Mouse (Mus musculus) MEL (cell line): ENCODE data around the gene Fcmr. TPM values are rescaled to one million over a fixed set of nuclear protein-coding genes. Genes with fewer than 3 reads are reported as not detected.

Source experiments
- DNase-seq: peaks from one replicate; pipeline ENCODE4 v3.0.0; 2011; ENCODE audit warnings: low read depth, low spot score
- H3K27ac ChIP-seq: 2 replicates; pipeline ENCODE4 v1.5.1; 2012; ENCODE audit warnings: low read depth, mild to moderate bottlenecking, control low read depth, low read length, moderate library complexity; ENCODE audit not compliant: control insufficient read depth
- H3K27me3 ChIP-seq, 2 experiments: fragments of 150-350 bp in 1 of 2; sonication (generic) in 1 of 2; 2 replicates each; pipeline ENCODE4 v1.6.1; 2012; ENCODE audit warnings: low read length in 2 of 2, mild to moderate bottlenecking in 2 of 2, improper control_type of control experiment in 1 of 2, moderate library complexity in 1 of 2; ENCODE audit not compliant: insufficient read depth in 2 of 2, control insufficient read depth in 1 of 2
- H3K36me3 ChIP-seq, 2 experiments: 2 replicates each; pipeline ENCODE4 v1.6.1; 2012 to 2014; ENCODE audit warnings: low read length in 2 of 2, improper control_type of control experiment in 1 of 2, inconsistent platforms in 1 of 2, mild to moderate bottlenecking in 1 of 2; ENCODE audit not compliant: insufficient read depth in 2 of 2, control insufficient read depth in 1 of 2
- H3K4me1 ChIP-seq, 2 experiments: fragments of 150-350 bp in 1 of 2; sonication (generic) in 1 of 2; 2 replicates each; pipeline ENCODE4 v1.6.1; 2012; ENCODE audit warnings: low read length in 2 of 2, improper control_type of control experiment in 1 of 2, mild to moderate bottlenecking in 1 of 2; ENCODE audit not compliant: insufficient read depth in 2 of 2, control insufficient read depth in 1 of 2
- H3K4me3 ChIP-seq, 2 experiments: fragments of 150-350 bp in 1 of 2; sonication (generic) in 1 of 2; 2 replicates each; pipeline ENCODE4 v1.5.1; 2012; ENCODE audit warnings: low read depth in 2 of 2, low read length in 2 of 2, mild to moderate bottlenecking in 2 of 2, moderate library complexity in 2 of 2, control low read depth in 1 of 2, improper control_type of control experiment in 1 of 2; ENCODE audit not compliant: control insufficient read depth in 1 of 2, insufficient read depth in 1 of 2
- H3K79me2 ChIP-seq: 2 replicates; pipeline ENCODE4 v1.6.1; 2012; ENCODE audit warnings: mild to moderate bottlenecking, low read length, moderate library complexity; ENCODE audit not compliant: control insufficient read depth, poor library complexity, insufficient read depth
- H3K9ac ChIP-seq: 2 replicates; pipeline ENCODE4 v1.6.1; 2012; ENCODE audit warnings: low read depth, mild to moderate bottlenecking, control low read depth, low read length, moderate library complexity; ENCODE audit not compliant: control insufficient read depth, poor library complexity, severe bottlenecking
- H3K9me3 ChIP-seq: fragments of 150-350 bp; sonication (generic); replicated peaks from 2 replicates; pipeline ENCODE4 v1.6.1; 2012; ENCODE audit warnings: mild to moderate bottlenecking, low read length, improper control_type of control experiment, moderate library complexity; ENCODE audit not compliant: insufficient read depth
- CHD1 ChIP-seq: IDR thresholded peaks from 2 replicates; pipeline ENCODE4 v1.6.1; 2012; ENCODE audit warnings: low read depth, mild to moderate bottlenecking, inconsistent platforms, low read length, improper control_type of control experiment
- E2F4 ChIP-seq: IDR thresholded peaks from 2 replicates; pipeline ENCODE4 v1.6.1; 2011; ENCODE audit warnings: low read depth, low read length, improper control_type of control experiment, borderline replicate concordance
- ETS1 ChIP-seq: IDR thresholded peaks from 2 replicates; pipeline ENCODE4 v1.6.1; 2012; ENCODE audit warnings: low read depth, mild to moderate bottlenecking, inconsistent platforms, low read length, improper control_type of control experiment, moderate library complexity
- GABPA ChIP-seq: IDR thresholded peaks from 2 replicates; pipeline ENCODE4 v1.6.1; 2012; ENCODE audit warnings: low read depth, mild to moderate bottlenecking, inconsistent platforms, low read length, improper control_type of control experiment, moderate library complexity
- HCFC1 ChIP-seq: IDR thresholded peaks from 2 replicates; pipeline ENCODE4 v1.6.1; 2012; ENCODE audit warnings: low read depth, mild to moderate bottlenecking, inconsistent platforms, low read length, improper control_type of control experiment, moderate library complexity
- KAT2A ChIP-seq: conservative IDR thresholded peaks from 2 replicates; pipeline ENCODE4 v1.6.1; 2012; ENCODE audit warnings: low read depth, low read length, improper control_type of control experiment, inconsistent platforms
- MAX ChIP-seq: IDR thresholded peaks from 2 replicates; pipeline ENCODE4 v1.6.1; 2011; ENCODE audit warnings: low read length, improper control_type of control experiment
- MEF2A ChIP-seq: IDR thresholded peaks from 2 replicates; pipeline ENCODE4 v1.6.1; 2014; ENCODE audit warnings: low read depth, mild to moderate bottlenecking, inconsistent platforms, low read length, improper control_type of control experiment; ENCODE audit not compliant: poor library complexity, insufficient replicate concordance, severe bottlenecking; ENCODE audit errors: extremely low read depth
- MYB ChIP-seq: IDR thresholded peaks from 2 replicates; pipeline ENCODE4 v1.6.1; 2011; ENCODE audit warnings: mild to moderate bottlenecking, low read depth, low read length, improper control_type of control experiment
- NELFE ChIP-seq: IDR thresholded peaks from 2 replicates; pipeline ENCODE4 v1.6.1; 2011; ENCODE audit warnings: low read depth, low read length, improper control_type of control experiment
- NRF1 ChIP-seq: IDR thresholded peaks from 2 replicates; pipeline ENCODE4 v1.6.1; 2014; ENCODE audit warnings: low read depth, mild to moderate bottlenecking, inconsistent platforms, low read length, improper control_type of control experiment, moderate library complexity; ENCODE audit not compliant: poor library complexity, insufficient read depth, severe bottlenecking
- POLR2A ChIP-seq, 2 experiments: IDR thresholded peaks; 2 replicates each; pipeline ENCODE4 v1.6.1; 2011 to 2012; ENCODE audit warnings: low read length in 2 of 2, mild to moderate bottlenecking in 2 of 2, control low read depth in 1 of 2, improper control_type of control experiment in 1 of 2, low read depth in 1 of 2, moderate library complexity in 1 of 2; ENCODE audit not compliant: control insufficient read depth in 1 of 2, insufficient read depth in 1 of 2, poor library complexity in 1 of 2
- TBP ChIP-seq: IDR thresholded peaks from 2 replicates; pipeline ENCODE4 v1.8.0; 2011; ENCODE audit warnings: low read depth, low read length, improper control_type of control experiment
- TCF12 ChIP-seq: IDR thresholded peaks from 2 replicates; pipeline ENCODE4 v1.6.1; 2014; ENCODE audit warnings: low read depth, mild to moderate bottlenecking, inconsistent platforms, low read length, improper control_type of control experiment, moderate library complexity
- USF1 ChIP-seq: IDR thresholded peaks from 2 replicates; pipeline ENCODE4 v1.6.1; 2014; ENCODE audit warnings: low read depth, mild to moderate bottlenecking, inconsistent platforms, low read length, improper control_type of control experiment, moderate library complexity
- ZC3H11A ChIP-seq: IDR thresholded peaks from 2 replicates; pipeline ENCODE4 v1.6.1; 2012; ENCODE audit warnings: low read depth, mild to moderate bottlenecking, inconsistent platforms, low read length, improper control_type of control experiment
- ZKSCAN1 ChIP-seq: IDR thresholded peaks from 2 replicates; pipeline ENCODE4 v1.6.1; 2012; ENCODE audit warnings: low read depth, mild to moderate bottlenecking, inconsistent platforms, low read length, improper control_type of control experiment, moderate library complexity
- ZMIZ1 ChIP-seq: IDR thresholded peaks from 2 replicates; pipeline ENCODE4 v1.6.1; 2012; ENCODE audit warnings: low read depth, mild to moderate bottlenecking, inconsistent platforms, low read length, improper control_type of control experiment, moderate library complexity
- polyA plus RNA-seq, 2 experiments: library from polyadenylated mRNA; stranded (reverse) in 1 of 2; unstranded in 1 of 2; fragments of >175 nt in 1 of 2; fragments of >200 nt in 1 of 2; gene quantifications; 2 replicates each; pipeline versions ENCODE4 v1.2.1 to v1.2.4; 2012; ENCODE audit warnings: low replicate concordance in 2 of 2, low read depth in 1 of 2; ENCODE audit not compliant: insufficient read length in 2 of 2, insufficient read depth in 1 of 2, missing spikeins in 1 of 2
- total RNA-seq: library from RNA; depleted of rRNA; stranded (reverse); fragments of 300-350 nt; gene quantifications from 2 replicates; pipeline ENCODE4 v1.2.3, GENCODE M21; 2012

Fcmr gene
- total and polyA plus RNA-seq, 3 experiments: not detected

GRCm38 (mm10) chr1:130857456-130857855, 8.0 kb upstream of the Fcmr start:
- TF ChIP-seq MAX (no peak), ZC3H11A (no peak), NELFE (no peak), E2F4 (no peak), USF1 (no peak), ETS1 (no peak), GABPA (no peak), HCFC1 (no peak), KAT2A (no peak), MEF2A (no peak), MYB (no peak), ZKSCAN1 (no peak), CHD1 (no peak), TBP (no peak), TCF12 (no peak), NRF1 (no peak), POLR2A (IDR thresholded peaks at IDR 0.05; ENCODE audit: control insufficient read depth in 1 of 2, insufficient read depth in 1 of 2, low read depth in 1 of 2, low read length in 2 of 2, poor library complexity in 1 of 2) (no peak)
- no peaks in the 10 kb centered on the region for H3K4me1 ChIP-seq
- H3K9me3 ChIP-seq: no peaks in the 10 kb centered on the region
- no peaks in the 10 kb centered on the region for H3K36me3 ChIP-seq
- no peak overlapping the region for H3K4me3 ChIP-seq
- H3K27ac ChIP-seq: no peak overlapping the region
- H3K79me2 ChIP-seq: no peaks in the 10 kb centered on the region
- H3K27me3 ChIP-seq: peaks cover 9 to 13% of the 10 kb centered on the region in 2 experiments
- no peak overlapping the region for H3K9ac ChIP-seq
- no peak for DNase-seq

GRCm38 (mm10) chr1:130864238-130864637, 1.2 kb upstream of the Fcmr start:
- no peak for TF ChIP-seq ZMIZ1
- Histone ChIP-seq H3K79me2 (no peaks in the 10 kb centered on the region), H3K27me3 (no peaks in the 10 kb centered on the region; a peak in 2 of 4 replicates), H3K9ac (no peak overlapping the region), H3K4me3 (no peak overlapping the region), H3K36me3 (no peaks in the 10 kb centered on the region), H3K4me1 (0 out of 4 replicates have a peak, but pooled peaks cover 0 to 2% of the 10 kb centered on the region in 2 experiments), H3K9me3 (no peaks in the 10 kb centered on the region), H3K27ac (no peak overlapping the region)
- DNase-seq: no peak
